In genomic region chr1:105781391-105782146, GRCm38 (mm10) we compare ENCODE assay signal across 8 mouse cellular contexts. TPM values are rescaled to one million over a fixed set of nuclear protein-coding genes. Genes with fewer than 3 reads are reported as not detected.
A peak's percentile ranks its signal among the peaks of the same experiment; 100 is the strongest.
DNase-seq lines count a peak whose midpoint lies in the region; ATAC-seq and TF ChIP-seq lines count a peak whose summit lies in the region.

No protein-coding gene starts in this region.

- H3K4me1 ChIP-seq in lung, postnatal 0 days (ENCODE audit: insufficient read depth, low read depth, low read length) = no peaks in the 10 kb centered on the region; the same call in 1 of the 2 replicates
- peaks cover 5% of the 10 kb centered on the region; the same call in 1 of the 2 replicates for H3K4me1 ChIP-seq in heart, embryonic 16.5 days (ENCODE audit: control insufficient read depth, insufficient read depth, low read length)
- 0 out of 2 replicates have a peak, but pooled peaks cover 4% of the 10 kb centered on the region for H3K4me1 ChIP-seq in liver, embryonic 11.5 days (replicated peaks; ENCODE audit: control insufficient read depth, insufficient read depth, low read length)

- ATAC-seq in lung, postnatal 0 days = no peak
- ATAC-seq in heart, embryonic 16.5 days (replicated peaks; ENCODE audit: extremely low read depth, insufficient read depth, low FRiP score) = no peak
- no peak for ATAC-seq in liver, embryonic 11.5 days (replicated peaks; ENCODE audit: low FRiP score)

- peak overlapping the region; percentile 93 for H3K4me2 ChIP-seq in lung, postnatal 0 days (replicated peaks; ENCODE audit: low read depth, low read length)
- peak overlapping the region; percentile 93 for H3K4me2 ChIP-seq in heart, embryonic 16.5 days (ENCODE audit: low read depth, low read length)
- H3K4me2 ChIP-seq in liver, embryonic 11.5 days = no peak overlapping the region; the same call in 1 of the 2 replicates

- no peaks in the 10 kb centered on the region; the same call in none of the 2 replicates for H3K27me3 ChIP-seq in lung, postnatal 0 days (replicated peaks; ENCODE audit: insufficient read depth, low read length)
- H3K27me3 ChIP-seq in heart, embryonic 16.5 days (ENCODE audit: control insufficient read depth, insufficient read depth, low read length) = peaks cover 16% of the 10 kb centered on the region
- peaks cover 34% of the 10 kb centered on the region for H3K27me3 ChIP-seq in liver, embryonic 11.5 days (replicated peaks; ENCODE audit: control insufficient read depth, insufficient read depth, low read length)

- no peak for DNase-seq in lung, postnatal 0 days (ENCODE audit: low spot score)
- no peak for DNase-seq in lung, postnatal 25 days (ENCODE audit: low spot score)
- peak; percentile 37 for DNase-seq in cerebellum, adult 9-11 months
- no peak for DNase-seq in liver, embryonic 11.5 days (ENCODE audit: low spot score)
- DNase-seq in c-Kit-positive CD71-positive TER-119-positive erythroid progenitor cells, embryonic 14.5 days (ENCODE audit: low spot score) = no peak
- no peak for DNase-seq in urinary bladder, postnatal 36 days (ENCODE audit: low spot score in 2 of 2)
- DNase-seq in frontal cortex, postnatal 10 days (ENCODE audit: low spot score in 2 of 2) = no peak

- no peaks in the 10 kb centered on the region for H3K36me3 ChIP-seq in lung, postnatal 0 days (ENCODE audit: insufficient read depth, low read length)
- no peaks in the 10 kb centered on the region for H3K36me3 ChIP-seq in heart, embryonic 16.5 days (ENCODE audit: control insufficient read depth, insufficient read depth)
- no peaks in the 10 kb centered on the region for H3K36me3 ChIP-seq in liver, embryonic 11.5 days (ENCODE audit: control insufficient read depth, insufficient read depth, low read length)

- H3K27ac ChIP-seq in lung, postnatal 0 days (ENCODE audit: low read length) = no peak overlapping the region
- no peak overlapping the region for H3K27ac ChIP-seq in heart, embryonic 16.5 days (ENCODE audit: low read length)
- H3K27ac ChIP-seq in liver, embryonic 11.5 days (ENCODE audit: low read depth, low read length) = no peak overlapping the region

- H3K4me3 ChIP-seq in lung, postnatal 0 days (ENCODE audit: low read depth, low read length) = peak overlapping the region; percentile 53
- H3K4me3 ChIP-seq in heart, embryonic 16.5 days (ENCODE audit: low read length) = peak overlapping the region; percentile 61
- peak overlapping the region; percentile 60; the same call in 1 of the 2 replicates for H3K4me3 ChIP-seq in liver, embryonic 11.5 days (ENCODE audit: low read depth, low read length)

- TF ChIP-seq EP300 in lung, postnatal 0 days (IDR thresholded peaks at IDR 0.05) = no peak

- H3K9me3 ChIP-seq in lung, postnatal 0 days (ENCODE audit: low read length) = no peaks in the 10 kb centered on the region
- H3K9me3 ChIP-seq in heart, embryonic 16.5 days (replicated peaks; ENCODE audit: control insufficient read depth, low read length) = no peaks in the 10 kb centered on the region
- H3K9me3 ChIP-seq in liver, embryonic 11.5 days (ENCODE audit: control insufficient read depth, low read length) = no peaks in the 10 kb centered on the region

- WGBS in lung, postnatal 0 days = 38% methylated on average over 12 of the region's 12 CpGs
- WGBS in heart, embryonic 16.5 days = 35% methylated on average over 12 of the region's 12 CpGs
- 38% methylated on average over 12 of the region's 12 CpGs for WGBS in liver, embryonic 11.5 days

- H3K9ac ChIP-seq in lung, postnatal 0 days (replicated peaks; ENCODE audit: low read depth) = 0 out of 2 replicates have a peak overlapping the region, but pooled peaks have one; percentile 27
- no peak overlapping the region; the same call in 1 of the 2 replicates for H3K9ac ChIP-seq in heart, embryonic 16.5 days (ENCODE audit: low read length)
- no peak overlapping the region for H3K9ac ChIP-seq in liver, embryonic 11.5 days (ENCODE audit: low read depth, low read length)

- TF ChIP-seq CTCF in lung, postnatal 0 days (IDR thresholded peaks at IDR 0.05) = no peak

RNA-seq across cellular contexts. Expression of gene Tnfrsf11a, which starts 1.1 kb away (rescaled TPM):
- 1.9 and 2.2 TPM in 2 replicates for polyA plus RNA-seq in lung, postnatal 0 days (2015; fragmentation: Nextera tagmentation; extraction: Ambion mirVana)
- 0.34 and 0.83 TPM in 2 replicates for polyA plus RNA-seq in heart, embryonic 16.5 days (2015; fragmentation: Nextera tagmentation; extraction: Ambion mirVana)
- 0.51 and 0.69 TPM in 2 replicates for polyA plus RNA-seq in liver, embryonic 11.5 days (2014; fragmentation: Nextera tagmentation; extraction: Ambion mirVana)
